Mouse (Mus musculus): ENCODE measurements around the gene Pex11b.

- no peak for TF ChIP-seq CTCF (IDR thresholded peaks at IDR 0.05; ENCODE audit: low read depth, low read length)
- TF ChIP-seq POLR2A (IDR thresholded peaks at IDR 0.05; ENCODE audit: extremely low read depth, insufficient read depth, low read length) = no peak
These were observed 730 bp downstream of the Pex11b start for GRCm38 (mm10) chr3:96635906-96636305.

Measured in liver, adult 2 months (tissue).